Mouse (Mus musculus) myocyte (in vitro differentiated cells): Measurements from ENCODE around the gene Kcnc1.

Experiments used
- CEBPB ChIP-seq: IDR thresholded peaks from 2 replicates; pipeline ENCODE4 v1.6.1; 2011; ENCODE audit warnings: mild to moderate bottlenecking, moderate library complexity; ENCODE audit not compliant: poor library complexity, insufficient read depth, severe bottlenecking
- E2F4 ChIP-seq: IDR thresholded peaks from one replicate; pipeline ENCODE4 v1.6.1; 2011; ENCODE audit warnings: mild to moderate bottlenecking, control low read depth, moderate library complexity; ENCODE audit not compliant: insufficient read depth
- MAX ChIP-seq: IDR thresholded peaks from one replicate; pipeline ENCODE4 v1.6.1; 2011; ENCODE audit warnings: low read depth, mild to moderate bottlenecking, control low read depth
- POLR2A ChIP-seq: IDR thresholded peaks from one replicate; pipeline ENCODE4 v1.6.1; 2011; ENCODE audit warnings: low read depth, mild to moderate bottlenecking, control low read depth, moderate library complexity; ENCODE audit not compliant: insufficient read length

DNA sequence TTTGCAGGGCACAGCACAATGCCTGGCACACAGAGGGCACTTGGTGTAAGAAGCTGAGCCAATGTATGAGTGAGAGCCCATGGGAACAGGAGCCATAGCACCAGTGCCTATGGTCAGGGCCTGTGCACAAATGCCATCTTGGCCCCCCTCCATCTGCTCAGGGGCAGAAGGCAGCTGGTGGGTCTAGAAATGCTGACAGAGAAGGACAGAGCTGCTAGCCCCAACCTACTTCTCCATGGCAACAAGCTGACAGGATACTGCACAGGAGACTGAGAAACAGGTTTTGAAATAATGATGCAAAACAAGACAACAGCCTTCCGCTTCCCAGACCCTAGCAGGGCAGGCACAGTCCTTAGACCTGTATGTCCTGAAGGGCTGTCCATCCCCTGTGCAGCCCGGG, 62.9 kb downstream of the Kcnc1 start:
- TF ChIP-seq POLR2A (no peak), MAX (no peak), E2F4 (no peak), CEBPB (no peak)
